In the genomic region with DNA sequence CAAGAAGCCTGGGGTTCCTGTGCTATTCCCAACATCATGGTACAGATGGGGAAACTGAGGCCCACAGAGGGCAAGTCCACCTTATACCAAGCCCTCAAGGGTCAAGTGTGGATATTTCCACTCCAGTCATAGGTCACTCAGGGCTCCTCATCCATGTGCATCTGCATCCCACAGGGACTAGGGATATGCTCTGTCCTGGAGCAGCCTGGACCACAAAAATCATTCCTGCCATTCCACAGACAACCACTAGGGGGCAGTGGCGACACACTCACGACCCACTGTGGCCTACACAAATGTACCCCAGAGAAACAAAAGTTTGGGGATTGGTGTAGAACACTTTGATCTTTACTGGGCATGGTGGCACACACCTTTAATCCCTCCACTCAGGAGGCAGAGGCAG, we compare ENCODE assay signal across 8 mouse cellular contexts. TPM values are rescaled to one million over a fixed set of nuclear protein-coding genes. Genes with fewer than 3 reads are reported as not detected.
DNase-seq lines count a peak whose midpoint lies in the region; ATAC-seq and TF ChIP-seq lines count a peak whose summit lies in the region.

No protein-coding gene starts in this region.

- no peak overlapping the region for H3K9ac ChIP-seq in intestine, embryonic 15.5 days
- no peak overlapping the region for H3K9ac ChIP-seq in lung, embryonic 16.5 days (ENCODE audit: low read length)

- H3K9me3 ChIP-seq in intestine, embryonic 15.5 days = no peaks in the 10 kb centered on the region
- no peaks in the 10 kb centered on the region for H3K9me3 ChIP-seq in lung, embryonic 16.5 days (ENCODE audit: control insufficient read depth, low read length)

- peak; percentile 61 to 75 for DNase-seq in cerebellum, adult 18-20 months
- no peak for DNase-seq in cerebellum, adult 11-12 months
- peak; percentile 39 for DNase-seq in ovary, postnatal 36 days (ENCODE audit: low spot score)
- DNase-seq in ovary, adult 18-20 months (ENCODE audit: low spot score) = no peak
- DNase-seq in cerebellum, postnatal 4 days (ENCODE audit: low spot score in 2 of 2) = peak; percentile 54 to 59
- peak in 1 of 2 experiments; percentile 51 for DNase-seq in spleen, adult 2 months (ENCODE audit: low read depth in 1 of 2, low spot score in 2 of 2)

- H3K36me3 ChIP-seq in intestine, embryonic 15.5 days = no peaks in the 10 kb centered on the region; the same call in 1 of the 2 replicates
- no peaks in the 10 kb centered on the region for H3K36me3 ChIP-seq in lung, embryonic 16.5 days (ENCODE audit: control insufficient read depth, insufficient read depth, low read length)
- no peaks in the 10 kb centered on the region for H3K36me3 ChIP-seq in spleen, adult 2 months (ENCODE audit: control insufficient read depth, insufficient read depth, low read length)

- H3K27me3 ChIP-seq in intestine, embryonic 15.5 days (replicated peaks) = no peaks in the 10 kb centered on the region
- no peaks in the 10 kb centered on the region for H3K27me3 ChIP-seq in lung, embryonic 16.5 days (ENCODE audit: control insufficient read depth, insufficient read depth, low read depth, low read length)
- no peaks in the 10 kb centered on the region for H3K27me3 ChIP-seq in spleen, adult 2 months (ENCODE audit: control insufficient read depth, insufficient read depth, low read length)

- H3K4me3 ChIP-seq in intestine, embryonic 15.5 days (replicated peaks) = no peak overlapping the region
- no peak overlapping the region for H3K4me3 ChIP-seq in lung, embryonic 16.5 days (ENCODE audit: low read length)
- no peak overlapping the region for H3K4me3 ChIP-seq in spleen, adult 2 months (ENCODE audit: extremely low read depth, insufficient read depth, insufficient read length)

- 0% methylated on average over 2 of the region's 2 CpGs for WGBS in intestine, embryonic 15.5 days
- WGBS in lung, embryonic 16.5 days = 2% methylated on average over 2 of the region's 2 CpGs
- WGBS in spleen, adult 2 months = 0% methylated on average over 2 of the region's 2 CpGs

- no peak overlapping the region for H3K4me2 ChIP-seq in intestine, embryonic 15.5 days (replicated peaks)
- H3K4me2 ChIP-seq in lung, embryonic 16.5 days (ENCODE audit: low read depth, low read length) = no peak overlapping the region

- H3K4me1 ChIP-seq in intestine, embryonic 15.5 days (replicated peaks) = no peaks in the 10 kb centered on the region
- peaks cover 2% of the 10 kb centered on the region; the same call in 1 of the 2 replicates for H3K4me1 ChIP-seq in lung, embryonic 16.5 days (replicated peaks; ENCODE audit: control insufficient read depth, insufficient read depth, low read length)
- H3K4me1 ChIP-seq in spleen, adult 2 months (ENCODE audit: control insufficient read depth, insufficient read depth, insufficient read length) = 0 out of 2 replicates have a peak, but pooled peaks cover 2% of the 10 kb centered on the region

- TF ChIP-seq POLR2A in spleen, adult 2 months (IDR thresholded peaks at IDR 0.05; ENCODE audit: low read depth, low read length) = no peak

- ATAC-seq in intestine, embryonic 15.5 days = peak; percentile 49; the same call in 1 of the 2 replicates
- peak; percentile 49; the same call in 1 of the 2 replicates for ATAC-seq in lung, embryonic 16.5 days (ENCODE audit: low read depth)

- TF ChIP-seq CTCF in spleen, adult 2 months (IDR thresholded peaks at IDR 0.05; ENCODE audit: extremely low read depth, insufficient read depth, insufficient read length, insufficient replicate concordance) = peak; percentile 77; the same call in 1 of the 2 replicates

- H3K27ac ChIP-seq in intestine, embryonic 15.5 days = no peak overlapping the region
- no peak overlapping the region for H3K27ac ChIP-seq in lung, embryonic 16.5 days (ENCODE audit: low read length)
- H3K27ac ChIP-seq in spleen, adult 2 months (ENCODE audit: insufficient read depth, low read length) = no peak overlapping the region

RNA-seq across cellular contexts. Expression of a gene that starts 13.4 kb away (rescaled TPM):
- polyA plus RNA-seq in intestine, embryonic 15.5 days (2015; fragmentation: Nextera tagmentation; extraction: Ambion mirVana) = 0.45 and 0.62 TPM in 2 replicates
- polyA plus RNA-seq in lung, embryonic 16.5 days (2015; fragmentation: Nextera tagmentation; extraction: Ambion mirVana) = 12.4 and 12.7 TPM in 2 replicates
- polyA plus RNA-seq in spleen, adult 2 months (2012; rRNA removed) = 0.46 TPM in 1 of 2 replicates, not detected in the other

RNA-seq across cellular contexts. Expression of a gene that starts 26.4 kb away (rescaled TPM):
- polyA plus RNA-seq in intestine, embryonic 15.5 days (2015; fragmentation: Nextera tagmentation; extraction: Ambion mirVana) = not detected in 2 replicates
- polyA plus RNA-seq in lung, embryonic 16.5 days (2015; fragmentation: Nextera tagmentation; extraction: Ambion mirVana) = 0.04 TPM in 1 of 2 replicates, not detected in the other
- polyA plus RNA-seq in spleen, adult 2 months (2012; rRNA removed) = 0.12 and 0.16 TPM in 2 replicates

RNA-seq across cellular contexts. Expression of a gene that starts 43.9 kb away (rescaled TPM):
- 240 and 244 TPM in 2 replicates for polyA plus RNA-seq in intestine, embryonic 15.5 days (2015; fragmentation: Nextera tagmentation; extraction: Ambion mirVana)
- 214 and 259 TPM in 2 replicates for polyA plus RNA-seq in lung, embryonic 16.5 days (2015; fragmentation: Nextera tagmentation; extraction: Ambion mirVana)
- polyA plus RNA-seq in spleen, adult 2 months (2012; rRNA removed) = 73.9 and 90.0 TPM in 2 replicates

Comparison
In these comparisons a context has a peak if more than half of its experiments do, and no peak if none do; other contexts are left out.
1. DNase-seq: peak in cerebellum, adult 18-20 months (2 of 2), ovary, postnatal 36 days (single experiment) and cerebellum, postnatal 4 days (2 of 2); none in cerebellum, adult 11-12 months (single experiment) and ovary, adult 18-20 months (single experiment).